Mouse (Mus musculus): ENCODE results near the gene Tmem131l. TPM values are rescaled to one million over a fixed set of nuclear protein-coding genes. Genes with fewer than 3 reads are reported as not detected.
A peak's percentile ranks its signal among the peaks of the same experiment; 100 is the strongest.

Tmem131l gene
- polyA plus RNA-seq, 1 experiment from 2014 or later, result 18.4 TPM

GRCm38 (mm10) chr3:83904176-83904958, 135.6 kb downstream of the Tmem131l start:
- 65% methylated on average over 14 of the region's 14 CpGs for WGBS
- DNase-seq (ENCODE audit: low spot score), result no peak
- Histone ChIP-seq H3K4me2 (replicated peaks; ENCODE audit: low read depth, low read length) (no peak overlapping the region), H3K36me3 (ENCODE audit: insufficient read depth, low read length) (peaks cover 41% of the 10 kb centered on the region), H3K27ac (ENCODE audit: low read length) (no peak overlapping the region), H3K9me3 (ENCODE audit: low read length) (no peaks in the 10 kb centered on the region), H3K4me3 (ENCODE audit: low read depth, low read length) (no peak overlapping the region), H3K27me3 (replicated peaks; ENCODE audit: insufficient read depth, low read length) (no peaks in the 10 kb centered on the region), H3K9ac (replicated peaks; ENCODE audit: low read depth) (no peak overlapping the region), H3K4me1 (ENCODE audit: insufficient read depth, low read depth, low read length) (no peaks in the 10 kb centered on the region)
- no peak for ATAC-seq
- TF ChIP-seq EP300 (IDR thresholded peaks at IDR 0.05), result no peak
- no peak for TF ChIP-seq CTCF (IDR thresholded peaks at IDR 0.05)

DNA sequence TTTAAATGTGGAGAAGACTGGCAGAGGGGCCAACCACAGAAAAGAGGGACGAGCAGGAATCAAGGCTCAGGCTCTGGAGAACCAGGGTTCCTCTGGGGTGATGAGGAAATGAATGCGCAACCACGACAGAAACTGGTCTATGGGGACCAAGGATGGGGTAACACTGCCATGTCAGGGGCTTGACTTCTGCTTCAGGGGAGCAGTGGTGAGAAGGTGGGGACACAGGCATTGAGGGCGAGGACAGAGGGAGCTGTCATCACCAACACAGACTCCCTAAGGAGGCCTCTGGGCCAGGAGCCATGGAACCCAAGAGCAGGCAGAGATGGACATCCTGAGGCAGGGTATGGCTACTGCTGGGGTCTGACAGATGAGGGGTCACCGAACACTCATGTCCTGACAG, 137.0 kb downstream of the Tmem131l start:
- no peak overlapping the region for H3K27ac ChIP-seq (ENCODE audit: low read length)
- H3K4me3 ChIP-seq (ENCODE audit: low read depth, low read length), result no peak overlapping the region
- H3K9ac ChIP-seq (replicated peaks; ENCODE audit: low read depth), result no peak overlapping the region
- H3K4me1 ChIP-seq (ENCODE audit: insufficient read depth, low read depth, low read length), result no peaks in the 10 kb centered on the region
- no peaks in the 10 kb centered on the region for H3K27me3 ChIP-seq (replicated peaks; ENCODE audit: insufficient read depth, low read length)
- ATAC-seq (no peak), DNase-seq (ENCODE audit: low spot score) (no peak)
- peaks cover 50% of the 10 kb centered on the region for H3K36me3 ChIP-seq (ENCODE audit: insufficient read depth, low read length)
- no peak for TF ChIP-seq EP300 (IDR thresholded peaks at IDR 0.05)
- no peak for TF ChIP-seq CTCF (IDR thresholded peaks at IDR 0.05)
- no peak overlapping the region for H3K4me2 ChIP-seq (replicated peaks; ENCODE audit: low read depth, low read length)
- H3K9me3 ChIP-seq (ENCODE audit: low read length), result no peaks in the 10 kb centered on the region
- WGBS, result 93% methylated on average over 5 of the region's 5 CpGs

GRCm38 (mm10) chr3:83902459-83902858, 137.5 kb downstream of the Tmem131l start:
- TF ChIP-seq CTCF (IDR thresholded peaks at IDR 0.05) (no peak), EP300 (IDR thresholded peaks at IDR 0.05) (no peak)
- ATAC-seq (no peak), DNase-seq (ENCODE audit: low spot score) (no peak)
- WGBS, result 90% methylated on average over 8 of the region's 8 CpGs
- H3K9ac ChIP-seq (replicated peaks; ENCODE audit: low read depth), result no peak overlapping the region
- no peak overlapping the region for H3K4me2 ChIP-seq (replicated peaks; ENCODE audit: low read depth, low read length)
- no peak overlapping the region for H3K27ac ChIP-seq (ENCODE audit: low read length)
- H3K4me1 ChIP-seq (ENCODE audit: insufficient read depth, low read depth, low read length), result no peaks in the 10 kb centered on the region
- H3K4me3 ChIP-seq (ENCODE audit: low read depth, low read length), result no peak overlapping the region
- H3K9me3 ChIP-seq (ENCODE audit: low read length), result no peaks in the 10 kb centered on the region
- peaks cover 49% of the 10 kb centered on the region for H3K36me3 ChIP-seq (ENCODE audit: insufficient read depth, low read length)
- no peaks in the 10 kb centered on the region for H3K27me3 ChIP-seq (replicated peaks; ENCODE audit: insufficient read depth, low read length)

DNA sequence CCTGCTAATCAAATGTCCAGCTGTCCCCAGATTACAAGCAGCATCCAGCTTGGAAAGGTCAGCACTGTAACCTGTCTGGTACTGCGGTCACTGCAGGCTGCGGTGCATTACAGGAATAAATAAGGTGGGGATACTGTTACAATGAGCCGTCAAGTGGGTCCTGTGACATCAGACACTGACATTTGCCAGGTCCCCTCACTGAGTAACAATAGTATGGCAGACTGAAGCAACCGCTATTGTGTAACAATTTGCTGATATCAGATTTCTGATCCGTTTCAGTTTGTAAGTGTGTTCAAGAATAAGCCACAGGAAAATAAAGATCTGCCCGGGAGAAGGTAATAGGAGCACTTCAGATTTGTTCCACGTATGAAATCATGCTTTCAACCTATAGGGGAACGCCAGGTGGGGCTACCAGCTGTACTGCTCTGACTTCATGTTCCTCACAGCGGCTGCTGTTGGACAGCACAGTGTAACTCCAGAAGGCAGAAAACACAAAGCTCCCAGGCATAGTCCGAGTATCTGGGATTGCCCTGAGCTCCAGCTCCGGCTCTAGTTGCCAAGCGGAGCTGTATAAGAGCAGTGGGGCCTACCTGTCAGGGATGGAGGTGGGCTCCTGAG, 139.1 kb downstream of the Tmem131l start:
- no peaks in the 10 kb centered on the region for H3K4me1 ChIP-seq (ENCODE audit: insufficient read depth, low read depth, low read length)
- no peak overlapping the region for H3K4me2 ChIP-seq (replicated peaks; ENCODE audit: low read depth, low read length)
- no peaks in the 10 kb centered on the region for H3K27me3 ChIP-seq (replicated peaks; ENCODE audit: insufficient read depth, low read length)
- no peak for ATAC-seq
- WGBS, result 84% methylated on average over 12 of the region's 12 CpGs
- DNase-seq (ENCODE audit: low spot score), result no peak
- TF ChIP-seq EP300 (IDR thresholded peaks at IDR 0.05) (no peak), CTCF (IDR thresholded peaks at IDR 0.05) (no peak)
- no peak overlapping the region for H3K27ac ChIP-seq (ENCODE audit: low read length)
- peaks cover 39% of the 10 kb centered on the region for H3K36me3 ChIP-seq (ENCODE audit: insufficient read depth, low read length)
- H3K9me3 ChIP-seq (ENCODE audit: low read length), result no peaks in the 10 kb centered on the region
- H3K9ac ChIP-seq (replicated peaks; ENCODE audit: low read depth), result no peak overlapping the region
- no peak overlapping the region for H3K4me3 ChIP-seq (ENCODE audit: low read depth, low read length)

DNA sequence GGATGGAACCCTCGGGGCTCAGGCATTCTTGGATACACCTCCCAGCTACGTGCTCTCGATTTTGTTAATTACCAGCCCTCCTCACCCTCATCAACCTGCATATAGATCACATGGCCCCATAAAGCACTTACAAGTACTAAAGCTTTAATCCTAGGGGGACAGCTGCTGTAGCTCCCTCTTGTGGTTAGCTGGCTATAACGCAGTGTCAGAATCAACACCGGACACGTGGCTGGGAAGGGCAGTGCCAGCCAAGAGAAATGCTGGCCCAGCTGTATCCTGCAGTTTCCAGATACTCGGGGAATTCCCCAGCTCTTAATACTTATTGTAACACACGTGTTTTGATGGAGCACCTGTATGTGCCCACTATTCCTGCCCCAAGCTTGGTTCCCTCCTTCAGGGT, 140.4 kb downstream of the Tmem131l start:
- Histone ChIP-seq H3K27me3 (replicated peaks; ENCODE audit: insufficient read depth, low read length) (no peaks in the 10 kb centered on the region), H3K9ac (replicated peaks; ENCODE audit: low read depth) (no peak overlapping the region), H3K27ac (ENCODE audit: low read length) (no peak overlapping the region), H3K4me1 (ENCODE audit: insufficient read depth, low read depth, low read length) (no peaks in the 10 kb centered on the region), H3K4me2 (replicated peaks; ENCODE audit: low read depth, low read length) (no peak overlapping the region), H3K9me3 (ENCODE audit: low read length) (no peaks in the 10 kb centered on the region), H3K36me3 (ENCODE audit: insufficient read depth, low read length) (peaks cover 32% of the 10 kb centered on the region), H3K4me3 (ENCODE audit: low read depth, low read length) (no peak overlapping the region)
- ATAC-seq (peak; percentile 60), DNase-seq (ENCODE audit: low spot score) (peak; percentile 73)
- TF ChIP-seq CTCF (IDR thresholded peaks at IDR 0.05), result peak; percentile 87
- no peak for TF ChIP-seq EP300 (IDR thresholded peaks at IDR 0.05)
- WGBS, result 49% methylated on average over 8 of the region's 8 CpGs

GRCm38 (mm10) chr3:83898246-83898645, 141.7 kb downstream of the Tmem131l start:
- H3K27ac ChIP-seq (ENCODE audit: low read length), result no peak overlapping the region
- WGBS, result 94% methylated on average over 9 of the region's 9 CpGs
- H3K4me3 ChIP-seq (ENCODE audit: low read depth, low read length), result no peak overlapping the region
- H3K4me1 ChIP-seq (ENCODE audit: insufficient read depth, low read depth, low read length), result no peaks in the 10 kb centered on the region
- no peak for DNase-seq (ENCODE audit: low spot score)
- TF ChIP-seq CTCF (IDR thresholded peaks at IDR 0.05), result no peak
- no peak for TF ChIP-seq EP300 (IDR thresholded peaks at IDR 0.05)
- no peaks in the 10 kb centered on the region for H3K27me3 ChIP-seq (replicated peaks; ENCODE audit: insufficient read depth, low read length)
- H3K9ac ChIP-seq (replicated peaks; ENCODE audit: low read depth), result no peak overlapping the region
- peaks cover 24% of the 10 kb centered on the region for H3K36me3 ChIP-seq (ENCODE audit: insufficient read depth, low read length)
- H3K4me2 ChIP-seq (replicated peaks; ENCODE audit: low read depth, low read length), result no peak overlapping the region
- H3K9me3 ChIP-seq (ENCODE audit: low read length), result no peaks in the 10 kb centered on the region
- ATAC-seq, result no peak

Measured in lung, postnatal 0 days (tissue).